Mouse (Mus musculus) right cerebral cortex, postnatal 4 days (tissue): ENCODE measurements around the gene Tmem169.
"Not testable (repeated sequence)": the region's sequence is repeated elsewhere in the genome, so short reads cannot be mapped to it uniquely, and the experiment has no call there.

Experiments used
- DNase-seq: peaks from one replicate; pipeline ENCODE4 v3.0.0-alpha.2; 2022

Tmem169 gene

GRCm38 (mm10) chr1:72283992-72284485 is at the start of gene Tmem169, which contains the start of gene Pecr:
Tmem169 (plus strand) TSS chr1:72284369.
Pecr (minus strand) TSS chr1:72284314.
- peak; percentile 89 for DNase-seq

- peak; percentile 72 for DNase-seq
Observed at GRCm38 (mm10) chr1:72236363-72237006, 47.7 kb upstream of the Tmem169 start.

- DNase-seq: no peak
Observed at GRCm38 (mm10) chr1:72237007-72237775, 47.0 kb upstream of the Tmem169 start.

GRCm38 (mm10) chr1:72238016-72238580 is 46.1 kb upstream of the Tmem169 start:
- DNase-seq: no peak

GRCm38 (mm10) chr1:72239113-72239512 is 45.1 kb upstream of the Tmem169 start:
- not testable (repeated sequence) for DNase-seq

GRCm38 (mm10) chr1:72242581-72243143 is 41.5 kb upstream of the Tmem169 start:
- DNase-seq: no peak

- peak; percentile 95 for DNase-seq
Observed at GRCm38 (mm10) chr1:72243656-72244316, 40.4 kb upstream of the Tmem169 start.

- DNase-seq: no peak
Observed at GRCm38 (mm10) chr1:72244317-72245036, 39.7 kb upstream of the Tmem169 start.

GRCm38 (mm10) chr1:72248226-72248737 is 35.9 kb upstream of the Tmem169 start:
- not testable (repeated sequence) for DNase-seq

GRCm38 (mm10) chr1:72251806-72252205 is 32.4 kb upstream of the Tmem169 start:
- no peak for DNase-seq

GRCm38 (mm10) chr1:72253881-72254491 is 30.2 kb upstream of the Tmem169 start:
- peak; percentile 37 for DNase-seq

- peak; percentile 86 for DNase-seq
Observed at GRCm38 (mm10) chr1:72254545-72255061, 29.6 kb upstream of the Tmem169 start.

GRCm38 (mm10) chr1:72255062-72255853 is 28.9 kb upstream of the Tmem169 start:
- DNase-seq: peak; percentile 31

- no peak for DNase-seq
Observed at GRCm38 (mm10) chr1:72255854-72256175, 28.4 kb upstream of the Tmem169 start.

- DNase-seq: no peak
Observed at GRCm38 (mm10) chr1:72256381-72257256, 27.6 kb upstream of the Tmem169 start.

GRCm38 (mm10) chr1:72263099-72263498 is 21.1 kb upstream of the Tmem169 start:
- DNase-seq: no peak

GRCm38 (mm10) chr1:72278085-72278484 is 6.1 kb upstream of the Tmem169 start:
- DNase-seq: no peak

GRCm38 (mm10) chr1:72282604-72283003 is 1.6 kb upstream of the Tmem169 start:
- no peak for DNase-seq

- peak; percentile 33 for DNase-seq
Observed at GRCm38 (mm10) chr1:72284539-72284938, 370 bp downstream of the Tmem169 start.
